Mouse (Mus musculus): ENCODE data around the gene Svop.

DNA sequence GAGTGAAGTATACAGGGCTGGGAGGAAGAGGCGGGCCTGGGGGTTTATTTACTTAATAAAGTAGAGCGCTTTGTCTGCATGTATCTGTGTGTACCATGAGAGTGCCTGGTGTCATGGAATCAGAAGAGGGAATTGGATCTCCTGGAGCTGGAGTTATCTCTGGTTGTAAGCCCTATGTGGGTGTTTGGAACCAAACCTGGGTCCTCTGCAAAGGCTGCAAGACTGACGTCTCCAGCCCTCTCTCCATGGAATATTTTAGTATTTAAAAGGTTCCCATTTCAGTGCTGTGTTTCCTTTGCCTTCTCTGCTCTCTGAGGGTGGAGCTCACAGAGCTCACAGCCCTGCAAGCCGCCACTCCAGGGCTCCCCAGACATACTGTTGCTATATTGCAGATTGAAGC is 28.4 kb upstream of the Svop start:
- no peak for TF ChIP-seq GATA1 (IDR thresholded peaks at IDR 0.05; ENCODE audit: low read length)
- no peak for TF ChIP-seq TAL1 (IDR thresholded peaks at IDR 0.05; ENCODE audit: low read length)

Measured in erythroblast, embryonic 14.5 days (primary cell).